Mouse (Mus musculus): ENCODE data around the gene Bid. TPM values are rescaled to one million over a fixed set of nuclear protein-coding genes. Genes with fewer than 3 reads are reported as not detected.

Bid gene
- polyA plus RNA-seq (2012; ENCODE audit: low replicate concordance) = 6.6 and 13.5 TPM in 2 replicates

GRCm38 (mm10) chr6:120916074-120916971, at the start of gene Bid:
TSS of gene Bid (minus strand) at chr6:120916853.

Other genes starting within 250 kb of the Bid start
- gene Slc25a18, start 143.3 kb downstream of the Bid start, polyA plus RNA-seq (2012; ENCODE audit: low replicate concordance) = 0.68 and 1.1 TPM in 2 replicates
- gene Atp6v1e1, start 94.1 kb downstream of the Bid start, polyA plus RNA-seq (2012; ENCODE audit: low replicate concordance) = 18.6 and 82.6 TPM in 2 replicates
- gene Bcl2l13, start 80.6 kb downstream of the Bid start, polyA plus RNA-seq (2012; ENCODE audit: low replicate concordance) = 367 and 502 TPM in 2 replicates
- 89.3 and 96.2 TPM in 2 replicates for gene Mical3, start 214.1 kb upstream of the Bid start, polyA plus RNA-seq (2012; ENCODE audit: low replicate concordance)

Measured in leukemia stem cell, adult 10-12 weeks (primary cell).